Comparison of ENCODE assay signal across 26 mouse cellular contexts in the genomic region with DNA sequence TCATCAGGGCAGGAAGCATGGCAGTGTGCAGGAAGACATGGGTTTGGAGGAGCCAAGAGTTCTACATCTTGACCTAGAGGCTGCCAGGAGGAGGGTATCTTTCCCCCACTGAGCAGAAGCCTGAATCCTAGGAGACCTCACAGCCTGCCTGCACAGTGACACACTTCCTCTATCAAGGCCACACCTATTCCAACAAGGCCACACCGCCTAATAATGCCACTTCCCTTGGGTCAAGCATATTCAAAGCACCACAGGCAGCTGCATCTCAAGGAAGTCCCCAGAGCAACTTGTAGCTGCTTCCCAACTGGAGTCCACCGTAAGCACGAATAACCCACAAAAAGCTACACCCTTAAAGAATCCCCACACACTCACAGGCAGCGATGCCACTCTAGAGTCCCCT. TPM values are rescaled to one million over a fixed set of nuclear protein-coding genes. Genes with fewer than 3 reads are reported as not detected.
DNase-seq lines count a peak whose midpoint lies in the region; ATAC-seq and TF ChIP-seq lines count a peak whose summit lies in the region.
"Had no signal": no experiment of that assay in that cellular context is flagged by ENCODE, and none has a peak within 500 bp of the region (broad histone marks: within the 10 kb centered on the region; RNA-seq: fewer than 3 reads in every experiment).

No protein-coding gene starts in this region.

- DNase-seq in midbrain, embryonic 10.5 days (ENCODE audit: low spot score) = no peak
- no peak for DNase-seq in midbrain, postnatal 0 days (ENCODE audit: low spot score)
- peak; percentile 29 for DNase-seq in ES-CJ7 (ENCODE audit: low read depth, low spot score)
- peak; percentile 59 for DNase-seq in R1 (ENCODE audit: low read depth, low spot score)
- DNase-seq in ZHBTc4 (ENCODE audit: low read depth, low spot score) = peak; percentile 51
- DNase-seq in cerebellum, adult 18-20 months = no peak
- DNase-seq: adrenal gland, adult 2 months; adrenal gland, adult 8-10 months; adrenal gland, postnatal 10 days; adrenal gland, postnatal 14 days; adrenal gland, postnatal 25 days; adrenal gland, postnatal 36 days; B cell, adult 2 months; cerebellum, adult 11 months; cerebellum, adult 11-12 months; cerebellum, adult 2 months; cerebellum, adult 8-10 months; cerebellum, adult 9-10 months had no signal

- H3K4me2 ChIP-seq in midbrain, postnatal 0 days (ENCODE audit: low read depth, low read length, poor library complexity, severe bottlenecking) = no peak overlapping the region
- no peak overlapping the region for H3K4me2 ChIP-seq in forebrain, embryonic 13.5 days

- H3K9ac ChIP-seq in midbrain, postnatal 0 days (replicated peaks; ENCODE audit: low read length, poor library complexity, severe bottlenecking) = no peak overlapping the region
- no peak overlapping the region for H3K9ac ChIP-seq in forebrain, embryonic 13.5 days

- WGBS in midbrain, embryonic 10.5 days = 94% methylated on average over 4 of the region's 4 CpGs
- 83% methylated on average over 4 of the region's 4 CpGs for WGBS in midbrain, postnatal 0 days
- WGBS in forebrain, embryonic 13.5 days = 82% methylated on average over 4 of the region's 4 CpGs

- no peaks in the 10 kb centered on the region for H3K27me3 ChIP-seq in midbrain, embryonic 10.5 days (ENCODE audit: low read depth, poor library complexity, severe bottlenecking)
- no peaks in the 10 kb centered on the region for H3K27me3 ChIP-seq in midbrain, postnatal 0 days (ENCODE audit: insufficient read depth, low read length)
- no peaks in the 10 kb centered on the region for H3K27me3 ChIP-seq in forebrain, embryonic 13.5 days
- H3K27me3 ChIP-seq: CH12.LX, Patski had no signal

- peaks cover 28% of the 10 kb centered on the region for H3K4me1 ChIP-seq in midbrain, embryonic 10.5 days
- H3K4me1 ChIP-seq in midbrain, postnatal 0 days (ENCODE audit: insufficient read depth, low read length) = 0 out of 2 replicates have a peak, but pooled peaks cover 4% of the 10 kb centered on the region
- H3K4me1 ChIP-seq in forebrain, embryonic 13.5 days = peaks cover 51% of the 10 kb centered on the region

- ATAC-seq in midbrain, postnatal 0 days (ENCODE audit: low FRiP score) = no peak
- ATAC-seq in forebrain, embryonic 13.5 days = no peak
- no peak for ATAC-seq in erythroblast, adult 5-6 weeks (replicated peaks; ENCODE audit: low FRiP score, poor library complexity, severe bottlenecking)
- ATAC-seq: activated CD4-positive, CD25-positive, alpha-beta regulatory T cell, adult 4 months; CD4-positive, CD25-positive, alpha-beta regulatory T cell, adult 4 months; Patski had no signal

- H3K4me3 ChIP-seq in midbrain, embryonic 10.5 days = no peak overlapping the region
- no peak overlapping the region for H3K4me3 ChIP-seq in midbrain, postnatal 0 days (ENCODE audit: low read depth, low read length)
- H3K4me3 ChIP-seq in forebrain, embryonic 13.5 days = no peak overlapping the region

- peaks cover 17% of the 10 kb centered on the region for H3K36me3 ChIP-seq in midbrain, embryonic 10.5 days
- no peaks in the 10 kb centered on the region for H3K36me3 ChIP-seq in midbrain, postnatal 0 days (ENCODE audit: insufficient read depth, low read length)
- peaks cover 4% of the 10 kb centered on the region for H3K36me3 ChIP-seq in forebrain, embryonic 13.5 days (ENCODE audit: poor library complexity, severe bottlenecking)
- H3K36me3 ChIP-seq: G1E had no signal

- H3K27ac ChIP-seq in midbrain, embryonic 10.5 days (replicated peaks) = peak overlapping the region; percentile 23; the same call in 1 of the 2 replicates
- no peak overlapping the region for H3K27ac ChIP-seq in midbrain, postnatal 0 days (ENCODE audit: low read depth, low read length)
- no peak overlapping the region for H3K27ac ChIP-seq in forebrain, embryonic 13.5 days

- no peaks in the 10 kb centered on the region; the same call in 1 of the 2 replicates for H3K9me3 ChIP-seq in midbrain, embryonic 10.5 days (replicated peaks)
- no peaks in the 10 kb centered on the region for H3K9me3 ChIP-seq in midbrain, postnatal 0 days (ENCODE audit: low read length)
- no peaks in the 10 kb centered on the region for H3K9me3 ChIP-seq in forebrain, embryonic 13.5 days (replicated peaks)
- H3K9me3 ChIP-seq: G1E had no signal

- TF ChIP-seq CTCF in midbrain, postnatal 0 days (IDR thresholded peaks at IDR 0.05) = no peak

RNA-seq across cellular contexts. Expression of gene Jam3, which starts 33.1 kb away (rescaled TPM):
- polyA plus RNA-seq in midbrain, embryonic 10.5 days (2016; fragmentation: Nextera tagmentation; extraction: Ambion mirVana) = 146 and 147 TPM in 2 replicates
- 20.6 and 37.3 TPM in 2 replicates for total RNA-seq in midbrain, postnatal 0 days (2014; rRNA removed)
- polyA plus RNA-seq in midbrain, postnatal 0 days (2015; fragmentation: Nextera tagmentation; extraction: Ambion mirVana) = 28.8 and 29.2 TPM in 2 replicates
- 113 and 123 TPM in 2 replicates for polyA plus RNA-seq in forebrain, embryonic 13.5 days (2015; fragmentation: Nextera tagmentation; extraction: Ambion mirVana)
- total RNA-seq in erythroblast, adult 5-6 weeks (2015; ENCODE audit: low replicate concordance) = not detected in 2 replicates
- total RNA-seq in erythroblast, adult 5-6 weeks (2017; ENCODE audit: low replicate concordance) = 0.60 TPM in 1 of 2 replicates, not detected in the other
- total RNA-seq: G1E, MEL had no signal
- polyA plus RNA-seq: G1E had no signal

Comparison
In these comparisons a context has a peak if more than half of its experiments do, and no peak if none do; other contexts are left out.
1. DNase-seq: peak in ES-CJ7 (single experiment), R1 (single experiment) and ZHBTc4 (single experiment); none in midbrain, embryonic 10.5 days (single experiment), midbrain, postnatal 0 days (single experiment) and cerebellum, adult 18-20 months (0 of 2).